Mouse (Mus musculus): Measurements from ENCODE around the gene Dnm2.

Dnm2 gene

GRCm38 (mm10) chr9:21424631-21425555 is at the start of gene Dnm2:
Gene Dnm2, plus strand, starts transcription at chr9:21424908.
- peak; percentile 96 for DNase-seq

GRCm38 (mm10) chr9:21379195-21379594 is 45.5 kb upstream of the Dnm2 start:
- DNase-seq = no peak

- DNase-seq = no peak
Measured at GRCm38 (mm10) chr9:21380868-21381267, 43.8 kb upstream of the Dnm2 start.

- DNase-seq = no peak
Measured at GRCm38 (mm10) chr9:21383966-21384365, 40.7 kb upstream of the Dnm2 start.

GRCm38 (mm10) chr9:21392646-21393175 is 32.0 kb upstream of the Dnm2 start:
- no peak for DNase-seq

- no peak for DNase-seq
Measured at GRCm38 (mm10) chr9:21395692-21396091, 29.0 kb upstream of the Dnm2 start.

- DNase-seq = no peak
Measured at GRCm38 (mm10) chr9:21397170-21397569, 27.5 kb upstream of the Dnm2 start.

- no peak for DNase-seq
Measured at GRCm38 (mm10) chr9:21401042-21401441, 23.7 kb upstream of the Dnm2 start.

GRCm38 (mm10) chr9:21402764-21403253 is 21.9 kb upstream of the Dnm2 start:
- no peak for DNase-seq

GRCm38 (mm10) chr9:21403745-21404144 is 21.0 kb upstream of the Dnm2 start:
- no peak for DNase-seq

GRCm38 (mm10) chr9:21405525-21405924 is 19.2 kb upstream of the Dnm2 start:
- DNase-seq = no peak

GRCm38 (mm10) chr9:21407951-21408350 is 16.8 kb upstream of the Dnm2 start:
- peak; percentile 20 for DNase-seq

GRCm38 (mm10) chr9:21408624-21409023 is 16.1 kb upstream of the Dnm2 start:
- no peak for DNase-seq

- DNase-seq = peak; percentile 83
Measured at GRCm38 (mm10) chr9:21409592-21410317, 15.0 kb upstream of the Dnm2 start.

GRCm38 (mm10) chr9:21411669-21412550 is 12.8 kb upstream of the Dnm2 start, which contains the start of gene Qtrt1:
Gene Qtrt1, plus strand, starts transcription at chr9:21411837.
- DNase-seq = peak; percentile 90

- no peak for DNase-seq
Measured at GRCm38 (mm10) chr9:21417866-21418265, 6.8 kb upstream of the Dnm2 start.

GRCm38 (mm10) chr9:21419646-21420045 is 5.1 kb upstream of the Dnm2 start:
- peak; percentile 14 for DNase-seq

- peak; percentile 25 for DNase-seq
Measured at GRCm38 (mm10) chr9:21425556-21425945, 843 bp downstream of the Dnm2 start.

GRCm38 (mm10) chr9:21426013-21426412 is 1.3 kb downstream of the Dnm2 start:
- peak; percentile 30 for DNase-seq

GRCm38 (mm10) chr9:21426525-21426924 is 1.8 kb downstream of the Dnm2 start:
- no peak for DNase-seq

- no peak for DNase-seq
Measured at GRCm38 (mm10) chr9:21427773-21428172, 3.1 kb downstream of the Dnm2 start.

GRCm38 (mm10) chr9:21428178-21428577 is 3.5 kb downstream of the Dnm2 start:
- DNase-seq = no peak
